Mouse (Mus musculus): ENCODE measurements around the gene Rtbdn.

Rtbdn gene

GRCm38 (mm10) chr8:84979599-84980421, 33.0 kb downstream of the Rtbdn start:
- peak; percentile 79 for DNase-seq (ENCODE audit: low spot score)

GRCm38 (mm10) chr8:84980622-84981358, 34.0 kb downstream of the Rtbdn start:
- no peak for DNase-seq (ENCODE audit: low spot score)

GRCm38 (mm10) chr8:84981644-84982498, 35.1 kb downstream of the Rtbdn start:
- no peak for DNase-seq (ENCODE audit: low spot score)

- DNase-seq (ENCODE audit: low spot score): no peak
These were observed 35.8 kb downstream of the Rtbdn start for GRCm38 (mm10) chr8:84982499-84983011.

- no peak for DNase-seq (ENCODE audit: low spot score)
These were observed 37.7 kb downstream of the Rtbdn start for GRCm38 (mm10) chr8:84984294-84985048.

- no peak for DNase-seq (ENCODE audit: low spot score)
These were observed 38.4 kb downstream of the Rtbdn start for GRCm38 (mm10) chr8:84985049-84985683.

- no peak for DNase-seq (ENCODE audit: low spot score)
These were observed 39.0 kb downstream of the Rtbdn start for GRCm38 (mm10) chr8:84985684-84986378.

GRCm38 (mm10) chr8:84986379-84986945, 39.7 kb downstream of the Rtbdn start:
- no peak for DNase-seq (ENCODE audit: low spot score)

GRCm38 (mm10) chr8:84987388-84987787, 40.6 kb downstream of the Rtbdn start:
- DNase-seq (ENCODE audit: low spot score): no peak

- DNase-seq (ENCODE audit: low spot score): no peak
These were observed 41.1 kb downstream of the Rtbdn start for GRCm38 (mm10) chr8:84987903-84988302.

- DNase-seq (ENCODE audit: low spot score): no peak
These were observed 42.5 kb downstream of the Rtbdn start for GRCm38 (mm10) chr8:84989311-84989731.

GRCm38 (mm10) chr8:84989810-84990209, 43.0 kb downstream of the Rtbdn start:
- DNase-seq (ENCODE audit: low spot score): peak; percentile 92

- peak; percentile 94 for DNase-seq (ENCODE audit: low spot score)
These were observed 43.6 kb downstream of the Rtbdn start, which contains the start of gene Hook2 for GRCm38 (mm10) chr8:84990349-84990748. Gene Hook2 (plus strand): TSS chr8:84990603.

- no peak for DNase-seq (ENCODE audit: low spot score)
These were observed 44.0 kb downstream of the Rtbdn start for GRCm38 (mm10) chr8:84990836-84991235.

- no peak for DNase-seq (ENCODE audit: low spot score)
These were observed 47.6 kb downstream of the Rtbdn start for GRCm38 (mm10) chr8:84994375-84994774.

GRCm38 (mm10) chr8:84995680-84996079, 48.9 kb downstream of the Rtbdn start:
- DNase-seq (ENCODE audit: low spot score): no peak

- DNase-seq (ENCODE audit: low spot score): no peak
These were observed 50.2 kb downstream of the Rtbdn start for GRCm38 (mm10) chr8:84996978-84997377.

- peak; percentile 78 for DNase-seq (ENCODE audit: low spot score)
These were observed 51.0 kb downstream of the Rtbdn start for GRCm38 (mm10) chr8:84997649-84998295.
